Mouse (Mus musculus): Measurements from ENCODE around the gene Spib.

Gene Spib

DNA sequence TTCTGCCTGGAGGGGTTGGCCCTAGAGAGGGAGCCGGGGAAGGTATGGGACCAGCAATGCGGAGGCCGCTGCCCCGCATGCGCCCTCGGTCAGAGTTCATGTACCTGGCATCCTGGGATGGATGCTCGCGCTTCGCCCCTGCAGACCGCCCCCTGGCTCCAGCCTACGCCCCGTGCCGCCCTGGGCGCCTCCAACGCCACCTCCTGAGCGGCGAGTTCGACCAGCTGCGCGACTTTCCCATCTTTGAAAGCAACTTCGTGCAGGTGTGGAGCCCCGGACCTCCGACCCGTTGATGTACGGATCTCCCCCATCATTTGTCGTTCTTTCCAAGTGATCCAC, 35.1 kb downstream of the Spib start:
- in situ Hi-C loops (cut with MboI; ENCODE audit: unreplicated experiment in 2 of 2): loop anchor here (10.0 to 25.0 kb wide), 2 partner anchors 122 to 809 kb away; partner anchors contain the start of gene Klk14 (in 1 of the 2)

DNA sequence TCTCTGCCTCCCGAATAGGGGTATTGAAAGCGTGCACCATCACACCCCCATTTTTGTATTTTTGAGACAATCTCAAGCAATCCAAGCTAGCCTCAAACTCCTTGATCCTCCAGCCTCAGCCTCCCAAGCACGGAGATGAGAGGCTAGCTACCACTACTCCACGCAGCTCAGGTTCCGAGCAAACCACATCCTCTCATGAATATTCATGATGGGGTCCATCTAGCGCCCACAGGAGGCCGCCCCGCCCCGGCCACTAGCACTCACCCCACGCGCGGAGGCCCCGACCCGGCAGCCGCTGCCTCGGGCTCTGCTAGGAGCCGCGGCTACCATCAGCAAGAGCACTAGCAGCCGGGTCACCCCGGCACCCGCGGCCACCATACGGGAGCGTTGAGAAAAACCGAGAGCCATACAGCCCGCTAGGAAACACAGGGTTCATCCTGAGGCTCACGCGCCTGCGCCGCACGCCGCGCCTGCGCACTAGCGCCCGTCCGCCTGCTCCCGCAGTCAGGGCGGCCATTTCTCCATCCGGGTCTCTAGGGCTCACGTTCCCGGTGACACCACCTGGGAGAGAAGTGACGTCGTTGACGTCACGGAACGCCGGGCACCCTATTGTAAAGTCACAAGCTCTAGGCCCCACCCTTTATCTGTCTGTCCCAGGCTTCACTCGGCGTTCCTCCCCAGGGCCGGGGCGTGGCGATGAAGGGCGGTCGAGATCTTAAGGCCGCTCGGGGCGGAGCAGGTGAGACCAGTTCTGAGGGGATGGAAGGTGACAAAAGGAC, 35.7 kb downstream of the Spib start, which contains the start of the genes Emc10 and Fam71e1:
Emc10 (minus strand) TSS at position 538 of the 779 bp plus-strand sequence.
Fam71e1 (plus strand) TSS at position 590 of the 779 bp plus-strand sequence.
- in situ Hi-C loops (cut with MboI; ENCODE audit: unreplicated experiment in 2 of 2): loop anchor here (10.0 to 25.0 kb wide), 2 partner anchors 121 to 809 kb away; partner anchors contain the start of gene Klk14 (in 1 of the 2)

GRCm38 (mm10) chr7:44495086-44495485, 36.8 kb downstream of the Spib start:
- in situ Hi-C loops (cut with MboI; ENCODE audit: unreplicated experiment in 2 of 2): loop anchor here (10.0 to 25.0 kb wide), 2 partner anchors 120 to 808 kb away; partner anchors contain the start of gene Klk14 (in 1 of the 2)

- in situ Hi-C loops (cut with MboI; ENCODE audit: unreplicated experiment in 2 of 2): loop anchor here (10.0 to 25.0 kb wide), 2 partner anchors 120 to 807 kb away; partner anchors contain the start of gene Klk14 (in 1 of the 2)
Observed at GRCm38 (mm10) chr7:44494681-44495080, 37.2 kb downstream of the Spib start.

- in situ Hi-C loops (cut with MboI; ENCODE audit: unreplicated experiment in 2 of 2): loop anchor here (10.0 to 25.0 kb wide), 2 partner anchors 117 to 805 kb away; partner anchors contain the start of gene Klk14 (in 1 of the 2)
Observed at GRCm38 (mm10) chr7:44492166-44492826, 39.6 kb downstream of the Spib start.

- in situ Hi-C loops (cut with MboI; ENCODE audit: unreplicated experiment in 2 of 2): loop anchor here (10.0 to 25.0 kb wide), 2 partner anchors 117 to 804 kb away; partner anchors contain the start of gene Klk14 (in 1 of the 2)
Observed at GRCm38 (mm10) chr7:44491391-44491790, 40.5 kb downstream of the Spib start.

DNA sequence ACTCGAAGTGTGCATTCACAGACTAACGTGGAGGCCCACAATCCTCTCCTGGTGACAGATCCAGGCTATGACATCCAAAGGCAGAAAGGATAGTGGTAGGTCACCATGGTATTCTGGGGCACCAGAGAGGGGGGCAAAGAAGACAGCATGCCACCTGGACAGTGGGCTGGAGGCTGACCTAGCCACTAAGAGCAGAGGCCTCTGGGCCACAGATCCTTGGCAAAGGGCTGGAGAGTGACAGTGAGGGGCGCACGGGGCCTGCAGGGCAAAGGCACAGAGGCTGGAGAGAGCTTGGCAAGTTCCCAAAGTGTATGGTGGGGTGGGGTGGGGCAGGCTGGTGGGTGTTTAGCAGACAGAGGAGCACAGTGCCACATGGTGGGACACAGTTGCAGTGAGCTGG, 41.6 kb downstream of the Spib start:
- in situ Hi-C loops (cut with MboI; ENCODE audit: unreplicated experiment in 2 of 2): loop anchor here (10.0 to 25.0 kb wide), 2 partner anchors 115 to 803 kb away; partner anchors contain the start of gene Klk14 (in 1 of the 2)

DNA sequence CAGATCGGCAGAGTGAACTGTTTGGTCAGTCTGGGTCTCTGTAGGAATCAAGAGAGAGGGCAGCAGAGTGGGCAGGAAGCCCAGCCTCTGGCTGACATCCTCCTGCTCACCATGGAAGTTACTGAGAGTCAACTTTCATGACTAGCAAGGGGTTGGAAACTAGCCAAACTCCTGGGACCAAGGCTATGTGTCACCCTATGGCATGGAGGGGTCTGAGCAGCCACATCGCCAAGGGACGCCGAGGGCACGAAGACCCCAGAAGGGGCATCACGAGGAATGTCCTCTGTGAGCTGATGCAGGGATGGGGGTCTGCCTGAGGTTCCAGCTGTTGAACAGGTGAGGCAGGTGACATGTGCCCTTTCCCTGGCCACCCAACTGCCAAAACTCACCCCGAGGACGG, 43.3 kb downstream of the Spib start:
- in situ Hi-C loops (cut with MboI; ENCODE audit: unreplicated experiment in 2 of 2): loop anchor here (5.0 to 25.0 kb wide), 2 partner anchors 226 to 801 kb away; partner anchors contain the start of genes Gm15517 (in 1 of the 2) and Klk14 (in 1 of the 2)

DNA sequence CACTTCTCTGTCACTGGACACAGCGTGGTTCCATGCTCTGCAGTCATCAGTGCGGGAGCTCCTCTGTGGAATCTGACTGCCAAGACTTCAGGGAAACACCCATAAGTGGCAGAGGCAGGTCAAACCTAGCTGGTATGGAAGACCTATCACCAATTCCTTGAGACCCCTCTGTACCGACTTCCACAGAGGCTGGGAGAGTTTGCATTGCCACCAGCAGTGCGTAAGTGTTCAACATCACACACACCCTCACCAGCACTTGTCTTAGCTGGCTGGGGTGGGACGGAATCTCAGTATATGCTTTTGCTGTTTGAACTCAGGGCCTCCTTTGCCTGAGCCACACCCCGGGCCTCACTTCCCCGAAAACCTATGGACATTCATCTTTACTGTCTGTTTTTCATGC, 43.9 kb downstream of the Spib start:
- in situ Hi-C loops (cut with MboI; ENCODE audit: unreplicated experiment in 2 of 2): loop anchor here (5.0 to 25.0 kb wide), 2 partner anchors 226 to 801 kb away; partner anchors contain the start of genes Gm15517 (in 1 of the 2) and Klk14 (in 1 of the 2)

GRCm38 (mm10) chr7:44486927-44487575, 44.8 kb downstream of the Spib start:
- in situ Hi-C loops (cut with MboI; ENCODE audit: unreplicated experiment in 2 of 2): loop anchor here (5.0 to 25.0 kb wide), 2 partner anchors 225 to 800 kb away; partner anchors contain the start of genes Gm15517 (in 1 of the 2) and Klk14 (in 1 of the 2)

- in situ Hi-C loops (cut with MboI; ENCODE audit: unreplicated experiment in 2 of 2): loop anchor here (5.0 to 25.0 kb wide), 2 partner anchors 223 to 798 kb away; partner anchors contain the start of genes Gm15517 (in 1 of the 2) and Klk14 (in 1 of the 2)
Observed at GRCm38 (mm10) chr7:44485572-44486195, 46.2 kb downstream of the Spib start.

DNA sequence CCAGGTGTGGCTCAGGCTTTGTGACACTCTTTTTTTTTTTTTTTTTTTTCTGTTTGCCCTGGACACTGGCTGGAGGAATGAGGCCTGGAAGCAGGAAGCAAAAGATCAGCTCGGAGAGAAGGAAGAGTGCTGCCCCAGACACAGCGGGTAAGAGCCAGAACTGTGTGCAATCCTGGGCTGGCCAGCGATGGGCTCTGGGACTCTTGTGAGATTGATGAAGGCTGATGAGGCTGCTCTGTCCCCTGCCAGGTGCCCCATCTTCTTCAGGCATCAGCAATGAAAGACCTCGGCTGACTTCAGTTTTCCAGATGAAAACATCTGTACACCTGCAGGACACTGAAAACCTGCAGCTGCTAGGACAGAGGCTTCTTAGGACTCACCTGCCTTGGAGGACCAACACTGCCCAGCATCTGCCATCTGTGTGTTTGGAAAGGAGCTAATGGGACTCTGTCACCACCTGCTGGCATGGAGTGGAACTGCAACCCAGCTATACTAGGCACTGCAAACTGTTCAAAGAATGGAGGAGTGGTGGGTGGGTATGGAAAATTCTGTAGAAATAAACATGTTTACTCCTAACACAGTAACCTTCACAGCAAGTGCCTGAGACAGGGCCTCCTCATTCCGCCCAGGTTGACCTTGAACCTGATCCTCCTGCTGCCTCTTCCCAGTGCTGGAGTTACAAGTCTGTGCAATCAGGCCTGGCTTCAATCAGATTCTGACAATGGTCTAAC, 46.9 kb downstream of the Spib start:
- in situ Hi-C loops (cut with MboI; ENCODE audit: unreplicated experiment in 2 of 2): loop anchor here (5.0 to 25.0 kb wide), 2 partner anchors 223 to 798 kb away; partner anchors contain the start of genes Gm15517 (in 1 of the 2) and Klk14 (in 1 of the 2)

GRCm38 (mm10) chr7:44484109-44484508, 47.8 kb downstream of the Spib start:
- in situ Hi-C loops (cut with MboI; ENCODE audit: unreplicated experiment in 2 of 2): loop anchor here in 1 of 2 experiments (25.0 kb wide), 1 partner anchor 797 kb away; the partner anchor contains the start of gene Klk14

DNA sequence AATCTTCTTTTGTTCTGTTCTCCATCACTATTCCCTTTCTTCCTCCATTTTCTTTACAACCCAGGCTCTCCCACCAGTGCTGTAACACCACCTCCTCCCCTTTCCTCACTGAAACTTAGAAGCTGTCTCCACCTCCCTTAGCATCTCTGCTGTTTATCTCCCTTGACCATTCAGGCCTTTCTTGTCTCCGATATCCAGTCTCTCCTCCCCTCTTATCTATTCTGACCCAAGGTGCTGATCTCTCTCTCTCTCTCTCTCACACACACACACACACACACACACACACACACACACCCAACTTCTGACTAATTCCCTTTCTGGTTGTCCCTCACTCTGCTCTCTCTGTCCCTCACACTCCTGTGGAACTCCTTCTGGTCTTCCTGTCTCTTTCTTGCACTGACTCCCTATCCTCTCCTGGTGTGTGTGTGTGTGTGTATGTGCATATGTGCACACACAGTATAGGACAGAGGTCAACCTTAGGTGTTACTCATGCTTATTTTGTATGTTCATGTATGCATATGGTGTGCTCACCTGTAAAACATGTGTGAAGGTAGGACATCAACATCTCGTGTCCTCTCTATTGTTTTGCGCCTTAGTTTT, 48.9 kb downstream of the Spib start:
- in situ Hi-C loops (cut with MboI; ENCODE audit: unreplicated experiment in 2 of 2): loop anchor here in 1 of 2 experiments (25.0 kb wide), 1 partner anchor 796 kb away; the partner anchor contains the start of gene Klk14
